Mouse (Mus musculus): ENCODE data around the gene Lias. TPM values are rescaled to one million over a fixed set of nuclear protein-coding genes. Genes with fewer than 3 reads are reported as not detected.
A peak's percentile ranks its signal among the peaks of the same experiment; 100 is the strongest.

The Lias gene
- polyA plus RNA-seq, 1 experiment from 2014 or later, result 44.5 TPM

GRCm38 (mm10) chr5:65387008-65387867, 4.1 kb upstream of the Lias start:
- no peak for ATAC-seq
- no peak for DNase-seq (ENCODE audit: low read depth, low spot score)
- POLR2A ChIA-PET, result interaction anchor here (0.6 to 1.0 kb wide), 3 partner anchors 51 to 66 kb away, joined by 3 to 6 read pairs (median 3); partner anchors contain the start of gene Rfc1

GRCm38 (mm10) chr5:65391753-65392152, 456 bp downstream of the Lias start:
- TF ChIP-seq CTCF (IDR thresholded peaks at IDR 0.05), result no peak
- POLR2A ChIA-PET, result interaction anchor here (0.6 to 1.9 kb wide), 3 partner anchors 11 to 353 kb away, joined by 3 to 8 read pairs (median 3); partner anchors contain the start of gene Rfc1
- no peak for ATAC-seq
- CTCF ChIA-PET, result interaction anchor here (2.6 kb wide), 1 partner anchor 9 kb away, joined by 6 read pairs; no protein-coding TSS in a partner anchor
- DNase-seq (ENCODE audit: low read depth, low spot score), result no peak
- H3K27me3 ChIP-seq, result no peaks in the 10 kb centered on the region
- in situ Hi-C loops (cut with MboI; ENCODE audit: low pct_unique_long_range_greater_than_20kb), result no loop called here

More at GRCm38 (mm10) chr5:65387008-65387867, 4.1 kb upstream of the Lias start:
- in situ Hi-C loops (cut with MboI; ENCODE audit: low pct_unique_long_range_greater_than_20kb), result no loop called here
- no peaks in the 10 kb centered on the region for H3K27me3 ChIP-seq
- CTCF ChIA-PET, result interaction anchor here (0.7 to 1.3 kb wide), 2 partner anchors 10 to 60 kb away, joined by 3 to 6 read pairs; no protein-coding TSS in a partner anchor
- no peak for TF ChIP-seq CTCF (IDR thresholded peaks at IDR 0.05)

DNA sequence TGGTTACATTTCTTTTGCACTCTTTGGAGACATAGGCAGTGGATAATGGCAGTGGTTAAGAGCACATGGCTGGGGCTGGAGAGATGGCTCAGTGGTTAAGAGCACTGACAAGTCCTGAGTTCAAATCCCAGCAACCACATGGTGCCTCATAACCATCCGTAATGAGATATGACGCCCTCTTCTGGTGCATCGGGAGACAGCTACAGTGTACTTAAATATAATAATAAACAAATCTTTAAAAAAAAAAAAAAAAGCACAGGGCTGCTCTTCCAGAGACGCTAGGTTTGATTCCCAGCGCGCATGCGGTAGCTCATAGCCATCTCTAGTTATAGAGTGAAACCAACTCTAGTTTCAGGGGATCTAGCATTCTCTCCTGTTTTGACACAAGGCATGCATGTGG, 3.1 kb downstream of the Lias start:
- ChIA-PET POLR2A (no interaction called here), CTCF (no interaction called here)
- in situ Hi-C loops (cut with MboI; ENCODE audit: low pct_unique_long_range_greater_than_20kb), result no loop called here

GRCm38 (mm10) chr5:65401251-65401994, 10.1 kb downstream of the Lias start:
- ChIA-PET CTCF (interaction anchor here (1.7 kb wide), 1 partner anchor 10 kb away, joined by 6 read pairs; the partner anchor contains the start of genes Lias and Rpl9), POLR2A (interaction anchor here (1.0 kb wide), 1 partner anchor 26 kb away, joined by 3 read pairs; no protein-coding TSS in a partner anchor)
- ATAC-seq (peak; percentile 86), DNase-seq (ENCODE audit: low read depth, low spot score) (peak; percentile 66)
- TF ChIP-seq CTCF (IDR thresholded peaks at IDR 0.05), result peak; percentile 99
- H3K27me3 ChIP-seq, result no peaks in the 10 kb centered on the region
- in situ Hi-C loops (cut with MboI; ENCODE audit: low pct_unique_long_range_greater_than_20kb), result no loop called here

More for the DNA sequence above, 3.1 kb downstream of the Lias start:
- H3K27me3 ChIP-seq, result no peaks in the 10 kb centered on the region
- no peak for TF ChIP-seq CTCF (IDR thresholded peaks at IDR 0.05)
- ATAC-seq (no peak), DNase-seq (ENCODE audit: low read depth, low spot score) (no peak)

DNA sequence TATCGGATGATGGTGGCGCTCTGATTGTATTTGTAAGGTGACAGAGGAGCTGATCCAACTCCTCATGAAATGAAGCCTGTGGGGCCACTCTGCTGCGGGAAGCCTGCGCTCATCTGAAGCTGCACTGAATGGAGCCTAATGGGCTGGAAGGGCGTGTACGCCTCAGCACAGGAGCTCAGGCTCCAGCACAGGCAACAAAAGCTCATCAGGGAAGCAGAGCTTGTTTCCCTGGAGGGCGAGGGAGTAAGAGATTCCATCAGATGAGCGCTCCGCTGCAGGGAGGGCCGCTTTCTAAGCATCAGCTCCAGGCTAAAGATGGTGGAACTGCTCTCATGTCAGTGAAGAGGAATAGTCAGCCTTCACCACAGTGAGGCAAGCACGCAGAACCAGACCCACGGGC, 16.7 kb downstream of the Lias start:
- in situ Hi-C loops (cut with MboI; ENCODE audit: low pct_unique_long_range_greater_than_20kb), result no loop called here
- no peak for ATAC-seq
- no peak for DNase-seq (ENCODE audit: low read depth, low spot score)
- ChIA-PET POLR2A (interaction anchor here (1.0 kb wide), 1 partner anchor 78 kb away, joined by 6 read pairs; no protein-coding TSS in a partner anchor), CTCF (interaction anchor here (1.6 kb wide), 1 partner anchor 9 kb away, joined by 4 read pairs; no protein-coding TSS in a partner anchor)
- H3K27me3 ChIP-seq, result no peaks in the 10 kb centered on the region
- TF ChIP-seq CTCF (IDR thresholded peaks at IDR 0.05), result no peak

GRCm38 (mm10) chr5:65415653-65416458, 24.6 kb downstream of the Lias start:
- no peak for ATAC-seq
- in situ Hi-C loops (cut with MboI; ENCODE audit: low pct_unique_long_range_greater_than_20kb), result no loop called here
- no peaks in the 10 kb centered on the region for H3K27me3 ChIP-seq
- POLR2A ChIA-PET, result no interaction called here
- TF ChIP-seq CTCF (IDR thresholded peaks at IDR 0.05), result no peak
- CTCF ChIA-PET, result no interaction called here
- no peak for DNase-seq (ENCODE audit: low read depth, low spot score)

- in situ Hi-C loops (cut with MboI; ENCODE audit: low pct_unique_long_range_greater_than_20kb), result no loop called here
- no peak for ATAC-seq
- no peak for DNase-seq (ENCODE audit: low read depth, low spot score)
- no peaks in the 10 kb centered on the region for H3K27me3 ChIP-seq
- POLR2A ChIA-PET, result no interaction called here
- CTCF ChIA-PET, result interaction anchor here (1.1 kb wide), 2 partner anchors 12 to 255 kb away, joined by 3 read pairs; no protein-coding TSS in a partner anchor
- TF ChIP-seq CTCF (IDR thresholded peaks at IDR 0.05), result no peak
Observed at GRCm38 (mm10) chr5:65419136-65419535, 27.8 kb downstream of the Lias start.

DNA sequence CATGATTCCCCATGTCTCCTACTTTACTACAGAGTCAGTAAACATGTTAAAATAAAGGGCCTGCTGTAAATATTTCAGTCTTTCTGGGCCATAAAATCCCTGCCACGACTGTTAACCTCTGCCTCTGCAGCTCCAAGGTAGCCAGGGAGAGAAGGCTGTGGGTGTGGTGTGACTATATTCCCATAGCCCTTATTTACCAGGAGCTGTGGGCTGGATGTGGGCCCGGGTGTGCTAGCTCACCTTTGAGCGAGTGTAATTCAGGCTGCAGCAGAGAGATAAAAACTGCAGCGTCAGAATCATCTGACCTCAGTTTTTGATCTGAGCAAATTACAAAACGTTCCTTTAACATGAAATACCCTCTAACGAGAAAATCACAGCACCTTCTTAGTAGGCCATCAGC, 29.5 kb downstream of the Lias start:
- POLR2A ChIA-PET, result no interaction called here
- in situ Hi-C loops (cut with MboI; ENCODE audit: low pct_unique_long_range_greater_than_20kb), result no loop called here
- no peaks in the 10 kb centered on the region for H3K27me3 ChIP-seq
- ATAC-seq (no peak), DNase-seq (ENCODE audit: low read depth, low spot score) (no peak)
- CTCF ChIA-PET, result interaction anchor here (1.0 to 1.4 kb wide), 2 partner anchors 12 to 273 kb away, joined by 3 read pairs; no protein-coding TSS in a partner anchor
- no peak for TF ChIP-seq CTCF (IDR thresholded peaks at IDR 0.05)

- TF ChIP-seq CTCF (IDR thresholded peaks at IDR 0.05), result no peak
- ATAC-seq (no peak), DNase-seq (ENCODE audit: low read depth, low spot score) (no peak)
- in situ Hi-C loops (cut with MboI; ENCODE audit: low pct_unique_long_range_greater_than_20kb), result no loop called here
- CTCF ChIA-PET, result interaction anchor here (1.4 kb wide), 1 partner anchor 103 kb away, joined by 4 read pairs; no protein-coding TSS in a partner anchor
- POLR2A ChIA-PET, result no interaction called here
- no peaks in the 10 kb centered on the region for H3K27me3 ChIP-seq
Observed at GRCm38 (mm10) chr5:65422803-65423202, 31.5 kb downstream of the Lias start.

Measured in Patski (cell line).